Mouse (Mus musculus): Measurements from ENCODE around the gene Basp1. TPM values are rescaled to one million over a fixed set of nuclear protein-coding genes. Genes with fewer than 3 reads are reported as not detected.

The Basp1 gene
- polyA plus RNA-seq, 1 experiment from 2014 or later = 146 TPM

DNA sequence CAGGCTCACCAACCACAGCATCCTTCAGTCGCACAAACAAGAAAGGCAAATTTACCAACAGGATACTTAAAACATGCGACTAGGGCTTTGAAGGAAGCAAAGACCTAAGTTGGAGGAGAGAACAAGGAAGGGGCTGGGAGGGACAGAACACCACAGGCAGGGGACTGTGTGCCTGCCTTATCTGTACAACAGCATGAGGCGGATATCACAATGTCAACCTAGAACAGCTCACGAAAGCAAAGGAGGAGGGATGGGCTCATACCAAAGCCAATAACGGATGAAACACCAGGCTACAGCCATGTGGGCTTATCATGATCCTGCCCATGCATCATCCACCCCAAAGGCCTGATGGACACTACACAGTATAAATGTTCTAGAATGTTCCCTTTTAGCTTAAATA is 22.4 kb downstream of the Basp1 start:
- Histone ChIP-seq H3K4me2 (replicated peaks) (no peak overlapping the region), H3K4me3 (no peak overlapping the region), H3K9me3 (no peaks in the 10 kb centered on the region), H3K9ac (no peak overlapping the region), H3K4me1 (peaks cover 6% of the 10 kb centered on the region; the same call in 1 of the 2 replicates), H3K27me3 (no peaks in the 10 kb centered on the region), H3K36me3 (peaks cover 21% of the 10 kb centered on the region; the same call in 1 of the 2 replicates), H3K27ac (no peak overlapping the region)
- no peak for ATAC-seq (ENCODE audit: insufficient number of reproducible peaks, insufficient read depth, low FRiP score, low TSS enrichment)
- WGBS = 90% methylated on average over 5 of the region's 5 CpGs

DNA sequence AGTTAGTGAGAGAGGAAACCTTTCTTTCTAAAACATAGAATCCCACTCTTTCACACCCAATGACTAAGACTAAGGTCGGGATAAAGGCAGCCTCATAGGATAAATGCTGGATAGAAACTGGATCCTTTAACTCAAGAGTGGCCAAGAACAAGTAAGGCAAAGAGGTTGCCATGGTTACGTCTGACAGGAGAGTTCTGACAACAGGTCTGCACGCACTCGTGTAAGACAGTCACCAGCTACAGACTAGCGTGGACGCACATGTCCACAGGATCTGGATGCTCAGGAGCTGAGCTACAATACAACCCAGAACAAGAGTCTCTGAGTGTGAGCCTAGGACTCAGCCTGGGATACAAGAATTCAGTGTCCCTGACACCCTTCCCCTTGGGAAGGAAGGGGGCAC is 26.0 kb downstream of the Basp1 start:
- H3K4me1 ChIP-seq = no peaks in the 10 kb centered on the region
- WGBS = 76% methylated on average over 6 of the region's 6 CpGs
- ATAC-seq (ENCODE audit: insufficient number of reproducible peaks, insufficient read depth, low FRiP score, low TSS enrichment) = no peak
- no peaks in the 10 kb centered on the region for H3K9me3 ChIP-seq
- no peak overlapping the region for H3K9ac ChIP-seq
- H3K27ac ChIP-seq = no peak overlapping the region
- H3K36me3 ChIP-seq = peaks cover 32% of the 10 kb centered on the region
- H3K4me2 ChIP-seq (replicated peaks) = no peak overlapping the region
- H3K27me3 ChIP-seq = no peaks in the 10 kb centered on the region
- H3K4me3 ChIP-seq = no peak overlapping the region

DNA sequence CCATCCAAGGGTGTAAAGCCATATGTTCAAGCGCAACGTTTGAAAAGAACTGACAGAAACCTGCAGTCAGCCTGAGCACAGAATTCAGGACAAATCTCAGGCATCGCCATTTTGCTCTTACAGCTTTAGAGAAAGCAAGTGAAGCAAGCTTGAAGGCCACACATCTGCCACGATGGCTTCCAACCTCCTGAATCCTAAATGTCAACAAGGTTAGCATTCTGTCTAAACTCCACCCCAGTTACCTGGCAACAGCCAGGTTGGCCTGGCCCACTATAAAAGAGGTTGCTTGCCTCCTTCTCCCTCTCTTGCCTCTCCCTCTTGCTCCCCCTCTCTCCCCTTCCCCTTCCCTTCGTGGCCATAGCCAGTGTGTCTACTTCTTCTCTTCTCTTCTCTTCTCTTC is 33.5 kb downstream of the Basp1 start:
- WGBS = 89% methylated on average over 5 of the region's 5 CpGs
- H3K36me3 ChIP-seq = peaks cover 16% of the 10 kb centered on the region
- ATAC-seq (ENCODE audit: insufficient number of reproducible peaks, insufficient read depth, low FRiP score, low TSS enrichment) = no peak

DNA sequence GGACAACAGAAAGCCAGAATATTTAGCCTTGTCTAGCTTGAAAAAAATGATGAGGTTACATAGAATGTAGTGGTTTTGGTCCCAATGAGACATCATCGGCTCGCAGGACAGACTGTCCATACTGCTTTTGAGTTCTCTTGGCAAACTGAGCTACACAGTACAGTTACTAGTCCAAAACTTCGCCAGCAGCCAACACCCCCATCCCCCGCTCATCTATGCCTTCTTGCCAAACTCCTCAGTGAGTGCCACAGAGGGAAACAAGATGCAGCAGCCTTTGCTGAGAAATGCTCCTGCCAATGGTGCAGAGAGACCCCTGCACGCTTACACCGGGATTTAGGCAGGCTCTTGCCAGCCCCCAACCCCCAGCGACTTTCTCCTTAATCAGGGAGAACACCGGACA is 34.9 kb downstream of the Basp1 start:
- ATAC-seq (ENCODE audit: insufficient number of reproducible peaks, insufficient read depth, low FRiP score, low TSS enrichment) = no peak
- peaks cover 9% of the 10 kb centered on the region; the same call in 1 of the 2 replicates for H3K4me1 ChIP-seq
- H3K27me3 ChIP-seq = no peaks in the 10 kb centered on the region
- WGBS = 88% methylated on average over 8 of the region's 8 CpGs
- H3K36me3 ChIP-seq = peaks cover 16% of the 10 kb centered on the region
- H3K9me3 ChIP-seq = no peaks in the 10 kb centered on the region
- H3K4me3 ChIP-seq = no peak overlapping the region
- H3K27ac ChIP-seq = no peak overlapping the region
- no peak overlapping the region for H3K9ac ChIP-seq
- H3K4me2 ChIP-seq (replicated peaks) = no peak overlapping the region

More for the DNA sequence above, 33.5 kb downstream of the Basp1 start:
- Histone ChIP-seq H3K4me3 (no peak overlapping the region), H3K9me3 (no peaks in the 10 kb centered on the region), H3K9ac (no peak overlapping the region), H3K27me3 (no peaks in the 10 kb centered on the region), H3K27ac (no peak overlapping the region), H3K4me1 (peaks cover 9% of the 10 kb centered on the region; the same call in 1 of the 2 replicates), H3K4me2 (replicated peaks) (no peak overlapping the region)

DNA sequence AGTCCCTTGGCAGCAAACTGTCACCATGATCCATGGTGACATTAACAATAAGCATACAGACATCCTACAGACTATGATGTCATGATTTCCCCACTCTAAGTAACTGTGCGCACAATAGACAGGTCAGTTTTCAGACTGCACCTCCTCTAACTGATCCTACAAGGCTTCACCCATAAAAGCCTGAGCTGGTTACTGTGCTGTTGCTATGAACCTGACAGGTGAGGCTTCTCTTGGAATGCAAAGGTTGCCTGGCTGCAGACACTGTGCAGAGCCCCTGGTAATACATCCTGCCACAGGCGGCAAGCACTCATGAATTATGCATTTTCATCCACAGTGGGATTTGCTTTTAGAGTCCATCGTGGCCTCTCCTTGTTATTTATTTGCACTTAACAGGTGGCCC is 36.6 kb downstream of the Basp1 start:
- Histone ChIP-seq H3K27ac (no peak overlapping the region), H3K9me3 (no peaks in the 10 kb centered on the region), H3K4me3 (no peak overlapping the region), H3K27me3 (no peaks in the 10 kb centered on the region), H3K4me2 (replicated peaks) (no peak overlapping the region), H3K9ac (no peak overlapping the region), H3K36me3 (0 out of 2 replicates have a peak, but pooled peaks cover 5% of the 10 kb centered on the region), H3K4me1 (peaks cover 15% of the 10 kb centered on the region; the same call in 1 of the 2 replicates)
- peak; percentile 57; the same call in 1 of the 2 replicates for ATAC-seq (ENCODE audit: insufficient number of reproducible peaks, insufficient read depth, low FRiP score, low TSS enrichment)
- WGBS = 69% methylated on average over 3 of the region's 3 CpGs

DNA sequence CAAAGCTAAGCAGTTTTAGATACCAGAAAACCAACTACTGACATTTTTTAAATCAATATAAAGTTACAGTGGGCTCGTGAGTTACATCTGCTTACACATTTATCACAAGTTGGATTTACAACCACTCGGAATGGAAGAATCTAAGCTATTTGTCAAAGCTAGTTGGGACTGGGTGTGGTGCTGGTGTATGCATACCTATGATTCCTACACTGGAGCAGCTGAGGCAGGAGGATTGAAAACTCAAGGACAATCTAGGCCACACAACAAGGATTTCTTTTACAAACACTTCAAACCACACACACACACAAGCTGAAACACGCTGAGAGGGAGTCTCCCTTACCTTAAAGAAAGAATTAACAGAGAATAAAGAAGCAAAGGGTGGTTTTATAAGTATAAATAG is 40.1 kb downstream of the Basp1 start:
- no peak for ATAC-seq (ENCODE audit: insufficient number of reproducible peaks, insufficient read depth, low FRiP score, low TSS enrichment)
- Histone ChIP-seq H3K9ac (no peak overlapping the region), H3K4me3 (no peak overlapping the region), H3K9me3 (no peaks in the 10 kb centered on the region), H3K4me1 (peaks cover 18% of the 10 kb centered on the region; the same call in 1 of the 2 replicates), H3K27me3 (no peaks in the 10 kb centered on the region), H3K36me3 (0 out of 2 replicates have a peak, but pooled peaks cover 7% of the 10 kb centered on the region), H3K27ac (no peak overlapping the region), H3K4me2 (replicated peaks) (no peak overlapping the region)
- WGBS = 79% methylated on average over 3 of the region's 3 CpGs

DNA sequence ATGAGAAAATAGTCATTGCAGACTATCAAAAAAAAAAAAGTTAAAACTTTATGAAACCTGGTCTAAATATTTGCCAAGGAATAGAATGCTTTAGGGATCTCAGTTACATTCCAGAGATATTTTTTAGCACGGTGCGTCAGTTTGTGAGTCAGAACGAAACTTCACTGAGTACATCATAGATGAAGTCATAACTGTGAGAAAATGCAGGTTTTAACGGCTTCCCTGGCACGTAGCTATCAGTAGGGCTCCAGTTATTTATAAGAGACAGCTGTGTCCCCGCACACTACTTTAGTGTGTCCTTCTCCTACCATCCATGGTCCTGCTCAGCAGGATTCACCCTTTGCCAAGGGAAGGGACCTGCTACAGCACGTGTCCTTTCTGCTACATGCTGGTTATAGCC is 44.0 kb downstream of the Basp1 start:
- H3K4me1 ChIP-seq = peaks cover 18% of the 10 kb centered on the region; the same call in 1 of the 2 replicates
- H3K9me3 ChIP-seq = no peaks in the 10 kb centered on the region
- H3K9ac ChIP-seq = no peak overlapping the region
- no peaks in the 10 kb centered on the region for H3K27me3 ChIP-seq
- no peak overlapping the region for H3K4me2 ChIP-seq (replicated peaks)
- 80% methylated on average over 7 of the region's 7 CpGs for WGBS
- ATAC-seq (ENCODE audit: insufficient number of reproducible peaks, insufficient read depth, low FRiP score, low TSS enrichment) = no peak
- no peak overlapping the region for H3K27ac ChIP-seq
- H3K36me3 ChIP-seq = 0 out of 2 replicates have a peak, but pooled peaks cover 7% of the 10 kb centered on the region
- H3K4me3 ChIP-seq = no peak overlapping the region

DNA sequence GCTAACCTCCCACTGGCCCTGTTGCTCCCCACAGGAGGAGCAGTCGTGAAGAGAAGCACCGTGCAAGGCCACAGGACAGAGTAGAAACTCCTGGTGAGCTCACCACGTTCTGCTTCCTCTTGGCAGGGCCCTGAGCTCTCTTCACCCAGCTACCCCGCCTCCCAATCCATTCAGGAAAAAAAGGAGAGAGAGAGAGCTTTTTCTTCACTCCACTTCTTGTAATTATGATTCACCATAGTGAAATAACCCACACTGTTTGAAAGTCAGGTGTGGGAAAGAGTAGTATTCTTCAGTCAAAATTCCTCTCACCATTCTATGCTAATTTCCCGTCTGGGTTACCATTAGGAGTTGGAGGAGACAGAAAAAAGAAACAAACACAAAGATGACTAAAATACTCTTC is 48.1 kb downstream of the Basp1 start:
- H3K4me2 ChIP-seq (replicated peaks) = no peak overlapping the region; the same call in 1 of the 2 replicates
- H3K9ac ChIP-seq = no peak overlapping the region
- WGBS = 31% methylated on average over 5 of the region's 5 CpGs
- no peak overlapping the region for H3K27ac ChIP-seq
- H3K9me3 ChIP-seq = no peaks in the 10 kb centered on the region
- no peak for ATAC-seq (ENCODE audit: insufficient number of reproducible peaks, insufficient read depth, low FRiP score, low TSS enrichment)
- no peaks in the 10 kb centered on the region for H3K27me3 ChIP-seq
- 0 out of 2 replicates have a peak, but pooled peaks cover 4% of the 10 kb centered on the region for H3K36me3 ChIP-seq
- peaks cover 20% of the 10 kb centered on the region; the same call in 1 of the 2 replicates for H3K4me1 ChIP-seq
- H3K4me3 ChIP-seq = no peak overlapping the region

DNA sequence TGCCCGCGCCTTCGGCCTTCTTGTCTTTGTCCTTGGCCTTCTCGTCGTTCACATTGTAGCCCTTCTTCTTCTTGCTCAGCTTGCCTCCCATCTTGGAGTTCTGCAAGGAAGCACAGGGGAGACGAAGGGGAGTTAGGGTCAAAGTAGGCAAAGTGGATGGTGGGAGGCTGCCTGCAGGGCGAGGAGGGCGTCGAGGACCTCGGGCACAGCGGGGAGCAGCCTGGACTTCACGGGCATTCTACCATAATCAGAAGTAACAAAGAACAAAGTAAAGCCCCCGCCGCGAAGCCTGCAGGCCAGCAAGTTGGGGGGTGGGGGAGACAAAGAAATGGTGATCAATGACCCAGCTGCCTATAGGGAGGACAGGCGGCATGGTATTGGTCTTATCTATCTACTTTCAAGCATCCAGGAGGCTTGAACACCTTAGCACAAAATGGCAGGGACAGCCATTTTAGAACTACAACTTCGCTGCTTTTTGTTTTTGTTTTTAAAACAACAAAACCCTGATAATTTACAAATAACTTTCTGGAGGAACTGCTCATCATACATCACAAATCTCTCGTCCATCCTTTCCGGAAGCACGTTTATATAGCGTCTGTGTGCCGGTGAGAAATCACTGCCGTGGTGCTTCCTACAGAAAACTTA is 48.6 kb downstream of the Basp1 start:
- H3K4me3 ChIP-seq = peak overlapping the region; percentile 21; the same call in 1 of the 2 replicates
- H3K4me1 ChIP-seq = peaks cover 26% of the 10 kb centered on the region; the same call in 1 of the 2 replicates
- no peaks in the 10 kb centered on the region for H3K27me3 ChIP-seq
- no peaks in the 10 kb centered on the region for H3K9me3 ChIP-seq
- H3K4me2 ChIP-seq (replicated peaks) = peak overlapping the region; percentile 50
- peak overlapping the region; percentile 60 for H3K9ac ChIP-seq
- ATAC-seq (ENCODE audit: insufficient number of reproducible peaks, insufficient read depth, low FRiP score, low TSS enrichment) = no peak
- H3K27ac ChIP-seq = peak overlapping the region; percentile 60
- H3K36me3 ChIP-seq = 0 out of 2 replicates have a peak, but pooled peaks cover 4% of the 10 kb centered on the region
- 24% methylated on average over 23 of the region's 23 CpGs for WGBS

DNA sequence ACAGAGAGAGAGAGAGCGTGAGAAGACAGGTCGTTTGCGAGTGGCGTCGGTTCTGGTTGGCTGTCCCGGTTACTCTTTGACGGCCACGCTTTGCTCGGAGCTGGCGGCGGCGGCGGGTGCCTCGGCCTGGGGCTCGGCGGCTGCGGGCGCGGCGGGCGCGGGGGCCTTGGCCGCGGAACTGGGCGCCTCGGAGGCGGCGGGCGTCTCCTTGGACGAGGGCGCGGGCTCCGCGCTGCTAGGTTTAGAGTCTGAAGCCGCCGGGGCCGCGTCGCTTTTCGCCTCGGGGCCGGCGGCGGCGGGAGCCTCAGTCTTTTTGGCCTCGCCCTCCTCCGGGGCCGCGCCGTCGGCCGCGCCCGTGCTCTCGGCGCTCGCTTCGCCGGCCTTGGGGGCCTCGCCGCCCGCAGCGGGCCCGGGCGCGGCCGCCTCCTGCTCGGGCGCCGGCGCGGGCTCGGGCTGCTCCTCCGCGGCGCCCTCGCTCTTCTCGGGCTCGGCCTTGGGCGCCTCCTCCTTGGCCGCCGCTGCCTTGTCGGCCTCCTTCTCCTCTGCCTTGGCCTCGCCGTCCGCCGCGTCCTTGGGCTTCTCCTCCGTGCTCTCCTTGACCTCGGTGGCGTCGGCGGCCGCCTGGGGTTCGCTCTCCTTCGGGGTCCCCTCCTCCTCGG is 49.3 kb downstream of the Basp1 start:
- Histone ChIP-seq H3K9me3 (no peaks in the 10 kb centered on the region), H3K4me1 (peaks cover 24% of the 10 kb centered on the region; the same call in 1 of the 2 replicates), H3K27ac (peak overlapping the region; percentile 60), H3K4me2 (replicated peaks) (peak overlapping the region; percentile 50), H3K9ac (peak overlapping the region; percentile 60), H3K4me3 (peak overlapping the region; percentile 21; the same call in 1 of the 2 replicates), H3K27me3 (no peaks in the 10 kb centered on the region), H3K36me3 (0 out of 2 replicates have a peak, but pooled peaks cover 4% of the 10 kb centered on the region)
- peak; percentile 71 for ATAC-seq (ENCODE audit: insufficient number of reproducible peaks, insufficient read depth, low FRiP score, low TSS enrichment)
- WGBS = 13% methylated on average over 95 of the region's 97 CpGs

DNA sequence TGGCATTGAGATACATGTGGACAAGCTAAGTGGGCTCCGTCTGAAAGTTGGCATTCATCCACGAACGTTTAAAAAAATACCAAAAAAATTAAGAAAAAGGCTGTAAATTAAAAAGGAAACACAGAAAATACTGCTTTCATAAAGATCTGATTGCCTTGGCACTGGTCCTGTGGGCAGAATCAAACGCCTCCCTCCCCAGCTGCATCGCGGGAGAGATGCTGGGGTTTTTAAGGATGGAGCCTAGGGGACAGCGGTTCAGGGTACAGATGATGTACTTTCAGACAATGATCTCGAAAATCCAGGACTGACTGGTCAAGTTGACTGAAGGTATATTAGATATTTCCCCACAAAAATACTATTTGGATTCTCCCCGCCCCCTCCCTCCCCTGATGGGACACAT is 49.9 kb downstream of the Basp1 start:
- 0 out of 2 replicates have a peak, but pooled peaks cover 4% of the 10 kb centered on the region for H3K36me3 ChIP-seq
- H3K9ac ChIP-seq = no peak overlapping the region
- peaks cover 24% of the 10 kb centered on the region; the same call in 1 of the 2 replicates for H3K4me1 ChIP-seq
- no peak overlapping the region for H3K4me3 ChIP-seq
- H3K9me3 ChIP-seq = no peaks in the 10 kb centered on the region
- no peak overlapping the region for H3K27ac ChIP-seq
- no peak for ATAC-seq (ENCODE audit: insufficient number of reproducible peaks, insufficient read depth, low FRiP score, low TSS enrichment)
- no peak overlapping the region; the same call in 1 of the 2 replicates for H3K4me2 ChIP-seq (replicated peaks)
- 88% methylated on average over 9 of the region's 9 CpGs for WGBS
- H3K27me3 ChIP-seq = no peaks in the 10 kb centered on the region

All from embryonic facial prominence, embryonic 12.5 days (tissue).